Mouse (Mus musculus) olfactory bulb, adult 2 months (tissue): ENCODE measurements around the gene Rell1.

ENCODE experiments used
- CTCF ChIP-seq: fragments of 200-500 bp; IDR thresholded peaks from 2 replicates; pipeline ENCODE4 v1.5.1; 2012; ENCODE audit warnings: low read depth, mild to moderate bottlenecking, low read length, moderate library complexity; ENCODE audit not compliant: insufficient read depth
- POLR2A ChIP-seq: fragments of 200-500 bp; IDR thresholded peaks from 2 replicates; pipeline ENCODE4 v1.6.1; 2012; ENCODE audit warnings: mild to moderate bottlenecking, low read depth, low read length, moderate library complexity; ENCODE audit not compliant: insufficient read depth

GRCm38 (mm10) chr5:64012596-64013366 is 44.1 kb upstream of the Rell1 start:
- TF ChIP-seq CTCF (no peak), POLR2A (no peak)
